Mouse (Mus musculus): ENCODE measurements at regions not wholly inside any gene's neighbourhood (a gene's known extent, or its start where the extent isn't known, plus 50 kb on each side); places are given as distances from the start of the nearest gene placed in this dataset.
A peak's percentile ranks its signal among the peaks of the same experiment; 100 is the strongest.

GRCm38 (mm10) chr2:75516223-75516622 is 142.8 kb upstream of the Hnrnpa3 start:
- DNase-seq = no peak

GRCm38 (mm10) chr2:75517096-75517495 is 142.0 kb upstream of the Hnrnpa3 start:
- no peak for DNase-seq

- DNase-seq = no peak
Measured at GRCm38 (mm10) chr2:75518607-75519006, 140.5 kb upstream of the Hnrnpa3 start.

- DNase-seq = no peak
Measured at GRCm38 (mm10) chr2:75525562-75525961, 133.5 kb upstream of the Hnrnpa3 start.

- DNase-seq = no peak
Measured at GRCm38 (mm10) chr2:75528706-75529105, 130.4 kb upstream of the Hnrnpa3 start.

- peak; percentile 8 for DNase-seq
Measured at GRCm38 (mm10) chr2:75538114-75538513, 120.9 kb upstream of the Hnrnpa3 start.

GRCm38 (mm10) chr2:75539726-75540125 is 119.3 kb upstream of the Hnrnpa3 start:
- DNase-seq = no peak

- no peak for DNase-seq
Measured at GRCm38 (mm10) chr2:75542331-75542730, 116.7 kb upstream of the Hnrnpa3 start.

- no peak for DNase-seq
Measured at GRCm38 (mm10) chr2:75542781-75543180, 116.3 kb upstream of the Hnrnpa3 start.

GRCm38 (mm10) chr2:75545971-75546370 is 113.1 kb upstream of the Hnrnpa3 start:
- DNase-seq = no peak

GRCm38 (mm10) chr2:75555676-75556075 is 103.4 kb upstream of the Hnrnpa3 start:
- DNase-seq = no peak

GRCm38 (mm10) chr2:75556744-75557143 is 102.3 kb upstream of the Hnrnpa3 start:
- DNase-seq = no peak

- no peak for DNase-seq
Measured at GRCm38 (mm10) chr2:75557392-75557791, 101.7 kb upstream of the Hnrnpa3 start.

GRCm38 (mm10) chr2:75559920-75560319 is 99.1 kb upstream of the Hnrnpa3 start:
- no peak for DNase-seq

GRCm38 (mm10) chr2:75563253-75563913 is 95.7 kb upstream of the Hnrnpa3 start:
- DNase-seq = no peak

GRCm38 (mm10) chr2:75564809-75565208 is 94.3 kb upstream of the Hnrnpa3 start:
- no peak for DNase-seq

- no peak for DNase-seq
Measured at GRCm38 (mm10) chr2:75567131-75567530, 91.9 kb upstream of the Hnrnpa3 start.

GRCm38 (mm10) chr2:75569756-75570155 is 89.3 kb upstream of the Hnrnpa3 start:
- no peak for DNase-seq

GRCm38 (mm10) chr2:75570246-75570645 is 88.8 kb upstream of the Hnrnpa3 start:
- no peak for DNase-seq

GRCm38 (mm10) chr2:75584975-75585374 is 74.1 kb upstream of the Hnrnpa3 start:
- DNase-seq = peak; percentile 81

- peak; percentile 59 for DNase-seq
Measured at GRCm38 (mm10) chr2:75588572-75588971, 70.5 kb upstream of the Hnrnpa3 start.

- DNase-seq = peak; percentile 18
Measured at GRCm38 (mm10) chr2:75589452-75589851, 69.6 kb upstream of the Hnrnpa3 start.

- peak; percentile 92 for DNase-seq
Measured at GRCm38 (mm10) chr2:75590175-75590574, 68.9 kb upstream of the Hnrnpa3 start.

GRCm38 (mm10) chr2:75600511-75600910 is 58.5 kb upstream of the Hnrnpa3 start:
- DNase-seq = no peak

- DNase-seq = peak; percentile 63
Measured at GRCm38 (mm10) chr2:75603175-75603871, 55.7 kb upstream of the Hnrnpa3 start.
